Mouse (Mus musculus): ENCODE measurements around the gene Tet3.

Tet3 gene

GRCm38 (mm10) chr6:83416261-83417103 is 42.4 kb downstream of the Tet3 start:
- CTCF ChIA-PET = no interaction called here

DNA sequence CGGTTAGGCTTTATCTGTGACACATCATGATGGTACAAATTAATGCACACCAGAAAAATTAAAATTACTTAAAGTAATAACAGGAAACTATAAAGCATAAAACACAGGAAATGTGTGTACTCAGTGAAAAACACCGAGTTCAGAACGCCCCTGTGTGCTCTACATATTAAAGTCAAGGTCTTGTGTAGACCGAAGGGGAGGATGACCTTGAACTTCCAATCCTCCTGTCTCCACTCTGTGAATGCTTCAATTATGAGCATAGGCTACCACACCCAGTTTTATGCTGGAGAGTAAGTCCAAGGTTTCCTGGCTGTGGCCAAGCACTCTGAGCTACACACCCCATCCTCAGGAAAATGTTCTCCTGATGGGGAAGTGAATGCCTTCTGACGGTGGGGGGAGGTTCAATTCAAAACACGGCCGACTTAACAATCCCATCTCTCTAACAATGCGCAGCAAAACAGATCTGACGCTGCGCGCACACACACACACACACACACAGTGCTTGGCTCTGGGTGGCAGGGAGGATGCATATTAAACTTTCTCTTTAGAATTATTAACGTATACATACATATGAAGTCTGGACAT is 43.4 kb downstream of the Tet3 start:
- CTCF ChIA-PET = interaction anchor here (0.7 kb wide), 1 partner anchor 140 kb away, joined by 7 read pairs; no protein-coding TSS in a partner anchor

DNA sequence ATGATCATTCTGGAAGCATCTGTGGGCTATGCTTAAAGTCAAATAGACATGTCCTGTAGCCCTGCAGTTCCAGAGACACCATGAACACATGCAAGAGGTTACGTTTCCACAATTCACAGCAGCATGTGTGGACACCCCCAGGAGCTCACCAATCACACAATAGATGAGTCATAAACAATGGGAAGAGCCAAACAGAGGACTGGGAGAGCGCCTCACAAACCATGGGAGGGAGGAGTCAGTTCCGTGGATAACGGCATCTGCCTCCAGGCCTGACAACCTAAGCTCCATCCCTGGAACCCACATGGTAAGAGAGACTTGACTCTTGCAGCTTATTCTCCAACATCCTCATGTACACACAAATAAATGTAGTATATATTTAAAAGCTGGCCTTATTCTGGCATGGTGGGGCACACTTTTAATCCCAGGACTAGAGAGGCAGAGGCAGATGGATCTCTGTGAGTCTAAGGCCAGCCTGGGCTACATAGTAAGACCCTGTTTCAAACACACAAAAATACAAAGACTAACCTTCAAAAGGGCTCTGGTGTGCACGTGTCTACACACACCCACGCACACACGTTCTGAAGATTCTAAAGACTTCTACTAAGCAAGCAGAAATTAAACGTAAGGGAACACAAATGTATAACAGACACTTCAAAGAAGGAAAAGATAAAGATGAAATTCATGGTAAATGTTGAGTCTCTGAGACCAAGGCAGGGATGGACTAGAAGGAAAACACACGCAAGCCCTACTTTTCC is 44.1 kb downstream of the Tet3 start:
- CTCF ChIA-PET = interaction anchor here (0.6 to 0.7 kb wide), 2 partner anchors 58 to 141 kb away, joined by 3 to 7 read pairs; no protein-coding TSS in a partner anchor

- CTCF ChIA-PET = interaction anchor here (0.6 to 0.7 kb wide), 2 partner anchors 10 to 59 kb away, joined by 3 read pairs; no protein-coding TSS in a partner anchor
Measured at GRCm38 (mm10) chr6:83413686-83414085, 45.2 kb downstream of the Tet3 start.

- CTCF ChIA-PET = no interaction called here
Measured at GRCm38 (mm10) chr6:83412854-83413401, 46.0 kb downstream of the Tet3 start.

DNA sequence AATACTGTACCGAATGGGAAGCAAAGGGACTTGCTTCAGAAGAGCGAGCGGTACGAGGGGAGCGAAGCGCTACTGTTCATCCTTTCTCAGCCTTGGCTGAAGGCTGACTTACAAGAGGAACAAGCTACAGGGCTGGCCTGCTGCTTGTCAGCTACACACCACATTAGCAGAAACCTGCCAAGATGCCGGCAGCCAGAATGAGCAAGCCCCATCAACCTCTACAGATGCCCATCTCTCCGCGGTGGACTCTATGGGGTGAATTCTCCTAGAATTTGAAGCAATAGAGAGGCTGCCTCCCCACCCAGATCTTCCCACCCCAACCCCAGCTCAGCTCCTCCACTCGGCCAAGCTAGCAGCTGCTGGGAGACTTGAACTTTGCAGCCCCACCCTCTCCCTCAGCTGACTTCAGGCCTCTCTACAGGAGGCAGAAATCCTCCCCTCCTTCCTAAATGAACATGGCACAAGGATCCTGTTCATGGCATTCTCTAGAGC is 46.5 kb downstream of the Tet3 start:
- CTCF ChIA-PET = no interaction called here

GRCm38 (mm10) chr6:83411635-83412361 is 47.1 kb downstream of the Tet3 start:
- CTCF ChIA-PET = interaction anchor here (1.0 kb wide), 1 partner anchor 24 kb away, joined by 3 read pairs; no protein-coding TSS in a partner anchor

DNA sequence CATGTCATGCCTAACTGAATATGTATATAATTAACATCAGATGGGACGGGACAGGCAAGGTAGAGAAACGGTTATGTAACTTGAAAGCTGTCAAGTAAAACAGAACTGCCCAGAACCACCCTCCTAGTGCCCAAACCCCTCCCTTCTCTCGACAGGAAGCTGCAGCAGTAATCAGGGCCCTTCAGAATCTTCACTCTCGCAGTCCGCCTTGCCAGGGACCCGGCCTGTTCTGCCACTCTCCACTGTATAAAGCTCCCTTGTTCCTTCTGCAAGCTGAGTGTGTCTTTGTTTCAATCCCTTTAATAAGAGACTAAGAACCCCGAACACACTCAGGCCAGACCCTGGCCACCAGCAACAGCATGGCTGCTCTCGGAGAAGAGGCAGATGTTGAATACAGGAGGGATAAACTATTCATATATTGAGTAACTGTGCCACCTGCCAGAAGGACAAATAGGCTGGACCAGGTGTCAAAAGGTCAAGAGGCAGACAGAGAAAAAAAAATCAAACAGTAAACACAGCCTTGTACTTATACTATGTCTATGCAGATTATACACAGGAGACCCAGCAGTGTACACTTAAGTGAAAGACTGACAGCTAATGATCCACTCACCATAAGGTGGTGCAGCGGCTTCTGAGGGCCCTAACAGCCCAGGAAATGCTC is 48.7 kb downstream of the Tet3 start:
- CTCF ChIA-PET = no interaction called here

DNA sequence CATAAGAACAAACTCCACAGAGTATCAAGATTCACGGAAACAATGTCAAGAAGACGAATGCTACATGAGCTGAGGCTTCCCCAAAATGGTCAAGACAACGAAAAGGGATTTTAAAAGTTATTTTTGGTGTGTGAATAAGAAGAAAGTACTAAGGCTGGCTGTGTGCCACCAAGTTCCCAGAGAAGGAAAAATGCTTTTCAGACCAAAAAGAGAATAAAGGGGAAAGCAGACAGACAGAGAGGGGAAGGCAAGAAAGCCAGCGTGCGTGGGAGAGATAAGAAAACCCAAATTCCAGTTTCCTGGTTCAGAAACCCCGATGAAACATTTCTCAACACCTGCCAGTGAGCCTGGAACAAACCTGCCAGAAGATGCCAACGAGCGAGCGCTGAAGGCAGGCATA is 50.4 kb downstream of the Tet3 start:
- CTCF ChIA-PET = interaction anchor here (0.6 kb wide), 1 partner anchor 18 kb away, joined by 3 read pairs; no protein-coding TSS in a partner anchor

DNA sequence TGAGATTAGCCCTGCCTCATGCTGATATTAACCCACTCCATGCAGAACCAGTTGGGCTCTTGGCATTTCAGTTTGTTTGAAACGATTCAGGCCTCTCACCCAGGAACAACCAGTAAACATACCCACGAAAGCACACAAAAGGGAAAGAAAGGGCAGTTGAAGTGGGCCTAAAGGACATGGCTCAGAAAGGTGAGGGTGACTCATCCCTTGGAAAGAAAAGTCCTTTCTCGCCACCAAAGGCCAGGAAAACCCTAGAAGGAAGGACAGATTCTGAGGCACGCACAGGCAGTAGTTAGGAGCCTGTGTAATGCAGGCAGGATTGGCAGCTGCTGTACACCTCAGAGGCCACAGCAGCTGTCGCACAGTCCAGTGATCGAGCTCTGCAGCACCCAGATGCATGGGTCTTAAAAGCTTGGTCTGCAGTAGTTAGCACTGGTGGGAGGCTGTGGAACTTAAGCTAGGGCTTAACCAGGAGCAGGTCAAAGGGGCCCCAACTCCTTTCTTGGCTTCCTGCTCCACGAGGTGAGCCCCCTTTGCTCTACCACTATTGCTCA is 53.3 kb downstream of the Tet3 start:
- CTCF ChIA-PET = no interaction called here

DNA sequence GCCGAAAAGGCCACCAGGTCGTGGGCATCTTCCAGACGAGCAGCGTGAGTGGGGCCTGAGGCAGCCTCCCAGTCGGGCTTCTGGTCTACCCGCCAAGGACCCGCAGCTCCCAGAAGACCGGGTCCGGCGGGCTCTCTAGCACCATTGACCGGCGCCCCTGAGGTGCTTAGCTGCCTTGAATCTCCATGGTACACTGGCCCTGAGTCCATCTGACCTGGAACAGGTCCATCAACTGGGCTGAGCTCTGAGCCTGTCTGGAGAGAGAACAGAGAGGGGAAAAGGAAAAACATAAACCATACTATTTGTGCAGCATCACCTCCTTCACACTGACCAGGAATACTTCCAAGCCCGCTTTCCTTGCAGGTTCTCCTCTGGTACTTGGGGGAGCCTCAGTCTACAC is 54.3 kb downstream of the Tet3 start:
- CTCF ChIA-PET = no interaction called here

- CTCF ChIA-PET = no interaction called here
Measured at GRCm38 (mm10) chr6:83403481-83403880, 55.4 kb downstream of the Tet3 start.

GRCm38 (mm10) chr6:83399790-83400189 is 59.1 kb downstream of the Tet3 start:
- CTCF ChIA-PET = no interaction called here

- CTCF ChIA-PET = interaction anchor here (0.7 kb wide), 1 partner anchor 1495 kb away, joined by 3 read pairs; no protein-coding TSS in a partner anchor
Measured at GRCm38 (mm10) chr6:83397728-83398127, 61.2 kb downstream of the Tet3 start.

DNA sequence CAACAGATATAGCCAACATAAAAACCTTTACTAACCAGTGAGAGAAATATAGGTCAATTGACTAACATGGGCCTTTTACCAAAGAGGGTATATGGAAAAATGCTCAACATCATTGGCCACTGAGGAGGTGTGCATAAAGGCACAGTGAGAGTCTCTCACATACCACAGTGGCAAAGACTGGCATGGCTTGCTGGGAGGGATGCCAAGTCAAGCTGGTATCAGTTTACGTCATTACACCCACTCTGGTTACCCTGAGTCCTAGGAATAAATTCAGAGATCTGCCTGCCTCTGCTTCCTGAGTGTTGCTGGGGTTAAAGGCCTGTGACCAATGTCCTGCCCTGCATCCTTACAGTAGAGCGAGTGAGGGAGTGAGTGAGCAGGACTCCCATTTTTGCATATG is 62.2 kb downstream of the Tet3 start:
- CTCF ChIA-PET = interaction anchor here (0.5 kb wide), 1 partner anchor 22 kb away, joined by 4 read pairs; no protein-coding TSS in a partner anchor

GRCm38 (mm10) chr6:83395544-83396229 is 63.2 kb downstream of the Tet3 start:
- CTCF ChIA-PET = no interaction called here

DNA sequence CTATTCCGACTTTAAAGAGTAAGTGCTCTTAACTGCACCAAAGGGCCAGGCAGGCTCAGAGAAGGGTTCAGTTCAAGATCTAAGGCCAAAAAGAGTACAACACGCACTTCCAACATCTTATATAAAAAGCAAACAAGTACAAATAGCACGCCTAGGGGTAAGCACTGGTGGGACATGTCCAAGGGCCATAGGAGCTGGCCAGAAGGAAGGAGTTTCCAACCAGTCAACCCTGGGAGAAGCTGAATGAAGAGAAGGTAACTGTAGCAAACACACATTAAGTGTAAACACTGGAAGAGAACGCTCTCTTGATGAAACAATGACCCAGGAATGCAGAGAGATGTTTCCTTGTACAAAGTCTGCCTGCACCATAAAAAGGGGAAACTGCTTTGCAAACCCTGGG is 64.8 kb downstream of the Tet3 start:
- CTCF ChIA-PET = interaction anchor here (0.7 kb wide), 1 partner anchor 38 kb away, joined by 3 read pairs; no protein-coding TSS in a partner anchor

GRCm38 (mm10) chr6:83392166-83392780 is 66.6 kb downstream of the Tet3 start:
- CTCF ChIA-PET = interaction anchor here (0.6 kb wide), 1 partner anchor 79 kb away, joined by 6 read pairs; no protein-coding TSS in a partner anchor

DNA sequence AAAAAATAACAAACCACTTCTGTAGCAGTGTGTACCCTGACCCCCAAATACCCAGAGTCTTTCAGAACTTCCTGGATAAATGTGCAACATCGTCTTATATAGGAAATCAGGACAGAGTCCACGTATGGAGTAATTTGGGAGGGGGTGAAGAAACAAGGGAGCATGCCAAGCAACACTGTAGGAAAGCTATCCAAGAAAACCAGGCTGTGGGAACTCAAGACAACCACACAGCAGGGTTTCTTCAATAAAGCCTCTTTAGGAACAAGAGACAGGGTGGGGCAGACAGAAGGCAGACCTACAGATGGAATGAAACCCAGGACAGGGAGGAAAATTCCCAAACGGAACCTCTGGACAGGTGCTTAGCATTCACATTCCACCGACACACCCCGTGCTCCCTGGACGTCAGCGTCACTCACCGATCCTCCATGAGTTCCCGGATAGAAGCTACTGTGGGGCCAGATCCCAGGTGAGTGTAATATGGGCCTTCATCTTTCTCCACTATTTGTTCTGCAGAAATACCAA is 73.3 kb downstream of the Tet3 start:
- CTCF ChIA-PET = interaction anchor here (1.1 kb wide), 1 partner anchor 9 kb away, joined by 3 read pairs; no protein-coding TSS in a partner anchor

All from spleen, embryonic (tissue).